Mouse (Mus musculus) embryonic fibroblast, embryonic 13.5 days (primary cell): ENCODE data around the gene Plekhm2.

Experiments
- CTCF ChIP-seq: IDR thresholded peaks from 2 replicates; pipeline ENCODE4 v1.5.1; 2011; ENCODE audit warnings: mild to moderate bottlenecking, control low read depth, low read length, moderate library complexity, borderline replicate concordance; ENCODE audit not compliant: insufficient read depth
- POLR2A ChIP-seq: IDR thresholded peaks from 2 replicates; pipeline ENCODE4 v1.6.1; 2011; ENCODE audit warnings: low read depth, mild to moderate bottlenecking, control low read depth, low read length, moderate library complexity

- TF ChIP-seq CTCF: no peak
- no peak for TF ChIP-seq POLR2A
Observed at GRCm38 (mm10) chr4:141624134-141624533, 40.6 kb downstream of the Plekhm2 start.
